Mouse (Mus musculus): ENCODE measurements around the gene Eif4g3. TPM values are rescaled to one million over a fixed set of nuclear protein-coding genes. Genes with fewer than 3 reads are reported as not detected.
"Not testable (repeated sequence)": the region's sequence is repeated elsewhere in the genome, so short reads cannot be mapped to it uniquely, and the experiment has no call there.

Eif4g3 gene
- total RNA-seq, 1 experiment from 2014 or later = 41.2 TPM

DNA sequence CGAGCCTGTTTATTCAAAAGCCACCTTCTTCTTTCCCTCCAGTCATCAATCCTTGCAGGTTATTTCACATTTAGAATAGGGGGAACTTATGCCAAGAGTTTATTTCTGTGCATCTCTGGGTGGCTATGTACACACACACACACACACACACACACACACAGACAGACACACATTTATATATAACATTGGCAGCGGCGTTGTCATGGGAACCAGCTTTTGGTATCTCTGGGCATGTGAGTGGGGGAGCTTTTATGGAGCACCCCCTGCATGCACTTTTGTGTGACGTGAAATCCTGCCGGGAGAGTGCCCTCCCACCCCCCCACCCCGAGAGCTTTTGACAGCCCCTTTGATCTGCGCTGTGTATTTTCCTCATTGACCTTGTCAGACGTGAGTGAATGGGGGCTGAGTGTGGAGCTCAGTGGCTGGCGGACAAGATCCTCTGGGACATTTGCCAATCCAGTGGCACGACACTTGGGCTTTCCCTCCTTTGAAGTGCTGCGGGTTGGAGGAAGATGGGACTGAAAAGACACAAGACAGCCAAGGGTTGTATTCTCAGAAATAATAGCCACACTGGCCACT is 13.7 kb upstream of the Eif4g3 start:
- not testable (repeated sequence) for ATAC-seq (replicated peaks in 1 of 2; ENCODE audit: insufficient read depth in 1 of 2, low FRiP score in 2 of 2, low TSS enrichment in 1 of 2, low read depth in 1 of 2, poor library complexity in 2 of 2, severe bottlenecking in 2 of 2)

DNA sequence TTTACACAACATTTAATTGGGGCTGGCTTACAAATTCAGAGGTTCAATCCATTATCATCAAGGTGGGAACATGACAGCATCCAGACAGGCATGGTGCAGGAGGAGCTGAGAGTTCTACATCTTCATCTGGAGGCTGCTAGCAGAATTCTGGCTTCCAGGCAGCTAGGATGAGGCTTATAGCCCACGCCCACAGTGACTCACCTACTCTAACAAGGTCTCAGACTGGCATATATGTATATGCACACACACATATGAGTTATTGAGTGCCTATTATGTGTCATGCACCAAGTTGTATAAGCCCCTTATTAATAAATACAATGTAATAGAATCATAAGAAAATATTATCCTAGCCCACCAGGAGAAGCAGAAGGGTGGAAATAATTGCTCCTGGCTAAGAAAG is 10.0 kb upstream of the Eif4g3 start:
- no peak for ATAC-seq (replicated peaks in 1 of 2; ENCODE audit: insufficient read depth in 1 of 2, low FRiP score in 2 of 2, low TSS enrichment in 1 of 2, low read depth in 1 of 2, poor library complexity in 2 of 2, severe bottlenecking in 2 of 2)

- ATAC-seq (replicated peaks in 1 of 2; ENCODE audit: insufficient read depth in 1 of 2, low FRiP score in 2 of 2, low TSS enrichment in 1 of 2, low read depth in 1 of 2, poor library complexity in 2 of 2, severe bottlenecking in 2 of 2) = no peak
Measured at GRCm38 (mm10) chr4:137984212-137984611, 8.6 kb upstream of the Eif4g3 start.

DNA sequence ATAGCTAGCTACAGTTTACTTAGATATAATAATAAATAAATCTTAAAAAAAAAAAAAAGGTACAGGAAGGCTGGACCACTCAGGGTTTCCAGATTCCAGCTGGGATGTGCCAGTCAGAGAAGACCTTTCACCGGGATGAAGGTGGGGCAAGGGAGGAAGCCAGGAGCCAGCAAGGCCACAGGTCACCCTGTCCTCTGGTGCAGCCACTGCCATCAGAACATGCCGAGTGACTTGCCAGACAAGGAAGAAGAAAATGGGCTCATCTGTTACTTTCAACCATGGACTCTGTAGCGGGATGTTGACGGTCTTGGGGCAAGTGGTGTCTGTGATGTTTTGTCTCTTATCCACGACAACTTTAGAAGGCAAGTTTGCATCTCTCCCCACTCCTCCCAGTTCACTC is 8.1 kb upstream of the Eif4g3 start:
- ATAC-seq (replicated peaks in 1 of 2; ENCODE audit: insufficient read depth in 1 of 2, low FRiP score in 2 of 2, low TSS enrichment in 1 of 2, low read depth in 1 of 2, poor library complexity in 2 of 2, severe bottlenecking in 2 of 2) = no peak

DNA sequence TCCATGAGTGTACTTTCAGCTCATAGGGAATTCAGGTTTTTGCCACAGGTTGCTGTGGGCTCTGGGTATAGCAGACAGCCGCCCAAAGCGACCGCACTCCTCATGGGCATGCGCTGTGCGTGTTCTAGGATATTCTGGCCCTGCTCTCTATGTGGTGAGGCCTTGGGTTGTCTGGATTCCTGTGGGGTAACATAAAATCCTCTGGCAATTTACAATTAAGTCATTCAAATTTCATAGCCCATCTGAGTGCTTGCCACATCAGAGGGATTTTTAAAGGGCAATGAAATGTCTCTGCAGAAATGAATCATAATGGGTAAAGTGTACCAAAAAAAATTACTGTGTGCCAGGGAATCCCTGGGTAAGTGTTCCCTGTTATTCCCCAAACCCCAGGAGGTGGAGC is 3.4 kb upstream of the Eif4g3 start:
- ATAC-seq (replicated peaks in 1 of 2; ENCODE audit: insufficient read depth in 1 of 2, low FRiP score in 2 of 2, low TSS enrichment in 1 of 2, low read depth in 1 of 2, poor library complexity in 2 of 2, severe bottlenecking in 2 of 2) = no peak

DNA sequence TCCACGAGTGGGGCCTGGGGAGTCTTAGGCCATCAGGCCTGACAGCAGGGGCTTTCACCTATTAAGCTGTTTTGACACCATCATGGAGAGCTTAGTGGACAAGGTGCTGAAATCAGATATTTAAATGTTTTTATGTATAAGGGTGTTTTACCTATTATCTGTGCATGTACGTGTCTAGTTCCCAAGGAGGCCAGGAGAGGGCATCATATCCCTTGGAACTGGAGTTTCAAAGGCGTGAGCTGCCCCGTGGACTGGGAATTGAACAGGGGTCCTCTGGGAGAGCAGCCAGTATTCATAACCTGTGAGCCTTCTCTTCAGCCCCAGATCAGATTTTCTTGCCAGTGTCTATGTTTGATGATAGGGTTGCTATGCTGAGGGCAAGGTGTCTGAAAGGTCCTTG is 2.4 kb upstream of the Eif4g3 start:
- no peak for ATAC-seq (replicated peaks in 1 of 2; ENCODE audit: insufficient read depth in 1 of 2, low FRiP score in 2 of 2, low TSS enrichment in 1 of 2, low read depth in 1 of 2, poor library complexity in 2 of 2, severe bottlenecking in 2 of 2)

- ATAC-seq (replicated peaks in 1 of 2; ENCODE audit: insufficient read depth in 1 of 2, low FRiP score in 2 of 2, low TSS enrichment in 1 of 2, low read depth in 1 of 2, poor library complexity in 2 of 2, severe bottlenecking in 2 of 2) = no peak
Measured at GRCm38 (mm10) chr4:137991240-137991639, 1.6 kb upstream of the Eif4g3 start.

DNA sequence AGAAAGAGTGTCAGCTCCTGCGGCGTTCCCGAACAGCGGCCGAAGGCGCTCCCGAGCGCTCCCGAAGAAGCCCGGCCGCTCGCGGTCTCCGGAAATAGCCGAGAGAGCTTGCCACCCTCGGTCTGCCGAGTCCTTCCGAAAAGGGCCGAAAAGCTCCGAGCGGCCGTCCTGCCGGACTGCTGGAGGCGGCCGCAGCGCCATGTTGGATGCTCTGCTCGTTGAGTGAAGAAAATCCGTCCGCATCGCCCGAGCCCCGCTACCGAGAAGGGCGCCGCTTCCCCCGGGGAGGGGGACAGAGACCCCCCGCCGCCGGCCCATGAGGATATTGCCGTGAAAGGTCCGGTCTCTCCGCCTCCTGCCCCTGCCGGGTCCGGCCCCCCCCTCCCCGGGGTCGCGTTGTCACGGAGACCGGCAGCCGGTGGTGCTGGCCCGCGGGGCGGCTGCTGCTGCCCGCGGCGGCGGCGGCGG is 503 bp downstream of the Eif4g3 start:
- ATAC-seq (replicated peaks in 1 of 2; ENCODE audit: insufficient read depth in 1 of 2, low FRiP score in 2 of 2, low TSS enrichment in 1 of 2, low read depth in 1 of 2, poor library complexity in 2 of 2, severe bottlenecking in 2 of 2) = peak; percentile 90

DNA sequence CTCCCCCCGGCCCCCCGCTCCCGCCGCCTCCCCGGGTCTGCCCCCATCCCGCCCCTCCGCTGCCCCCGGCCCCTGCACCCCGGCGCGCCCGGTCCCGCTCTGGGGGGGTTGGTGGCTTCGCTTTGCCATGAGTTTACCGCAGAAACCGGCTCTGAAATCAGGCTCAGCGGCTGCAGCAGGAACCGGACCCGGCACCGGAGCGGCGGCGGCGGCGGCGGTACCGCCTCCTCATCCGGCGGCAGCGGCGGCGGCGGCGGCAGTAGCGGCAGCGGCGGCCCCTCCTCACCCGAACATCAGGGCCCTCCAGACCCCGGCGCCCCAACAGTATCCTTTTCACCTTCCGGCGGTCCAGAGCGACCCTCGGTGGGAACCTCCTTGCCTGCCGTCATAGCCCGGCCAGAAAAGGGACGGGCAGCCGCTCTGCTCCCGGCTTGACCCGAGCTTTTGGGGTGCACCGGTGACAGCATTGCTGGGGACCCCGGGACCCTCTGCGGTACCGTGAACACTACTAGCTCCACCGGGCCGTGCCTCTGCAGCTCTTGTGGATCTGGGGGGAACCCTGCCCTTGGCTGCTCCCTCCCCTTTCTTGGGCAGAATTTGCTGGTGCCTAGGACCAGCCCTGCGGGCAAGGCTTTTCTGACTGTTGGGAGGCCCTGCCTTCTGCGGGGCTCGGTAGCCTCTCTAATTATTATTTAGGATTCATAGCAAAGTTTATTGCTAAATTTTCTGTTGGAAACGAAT is 1.2 kb downstream of the Eif4g3 start:
- no peak for ATAC-seq (replicated peaks in 1 of 2; ENCODE audit: insufficient read depth in 1 of 2, low FRiP score in 2 of 2, low TSS enrichment in 1 of 2, low read depth in 1 of 2, poor library complexity in 2 of 2, severe bottlenecking in 2 of 2)

- ATAC-seq (replicated peaks in 1 of 2; ENCODE audit: insufficient read depth in 1 of 2, low FRiP score in 2 of 2, low TSS enrichment in 1 of 2, low read depth in 1 of 2, poor library complexity in 2 of 2, severe bottlenecking in 2 of 2) = peak; percentile 24 to 54; a peak in 1 of 4 replicates
Measured at GRCm38 (mm10) chr4:137994562-137995336, 1.9 kb downstream of the Eif4g3 start.

DNA sequence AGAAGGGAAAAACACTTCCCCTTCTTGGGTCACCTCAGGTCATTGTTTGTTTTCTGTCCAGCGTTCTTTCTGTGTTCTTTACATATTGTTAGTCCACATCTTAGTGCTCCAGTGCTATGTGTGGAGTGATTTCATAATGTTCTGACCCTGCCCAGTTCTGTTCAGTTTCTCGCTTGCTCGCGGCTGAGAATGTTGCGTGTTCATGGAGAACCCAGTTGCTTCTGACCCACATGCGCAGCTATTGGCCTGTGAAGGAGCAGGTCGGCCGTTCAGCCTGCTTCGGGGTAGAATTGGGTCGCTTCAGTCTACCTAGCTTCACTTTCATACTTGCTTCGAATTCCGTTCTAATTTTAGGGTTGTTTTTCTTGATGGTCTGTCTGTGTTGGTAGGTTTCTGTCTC is 2.6 kb downstream of the Eif4g3 start:
- ATAC-seq (replicated peaks in 1 of 2; ENCODE audit: insufficient read depth in 1 of 2, low FRiP score in 2 of 2, low TSS enrichment in 1 of 2, low read depth in 1 of 2, poor library complexity in 2 of 2, severe bottlenecking in 2 of 2) = no peak

DNA sequence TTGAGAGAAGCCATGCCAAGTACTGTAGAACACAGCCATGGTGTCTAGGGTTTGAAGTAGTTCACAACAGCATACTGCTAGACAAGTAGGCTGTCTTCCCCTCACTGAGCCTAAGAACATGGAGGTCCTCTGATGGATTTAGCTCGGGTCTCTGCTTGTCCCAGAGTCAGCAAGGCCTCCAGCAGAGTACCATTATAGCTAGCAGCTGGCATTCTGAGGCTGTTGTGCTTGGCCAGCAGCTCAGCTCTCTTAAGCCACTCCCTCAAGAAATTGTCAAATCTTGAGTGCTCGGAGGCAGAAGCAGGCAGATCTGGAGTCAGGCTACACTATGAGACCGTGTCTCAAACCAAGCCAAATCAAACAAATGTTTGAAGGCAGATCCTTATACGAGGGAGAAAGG is 5.4 kb downstream of the Eif4g3 start:
- no peak for ATAC-seq (replicated peaks in 1 of 2; ENCODE audit: insufficient read depth in 1 of 2, low FRiP score in 2 of 2, low TSS enrichment in 1 of 2, low read depth in 1 of 2, poor library complexity in 2 of 2, severe bottlenecking in 2 of 2)

DNA sequence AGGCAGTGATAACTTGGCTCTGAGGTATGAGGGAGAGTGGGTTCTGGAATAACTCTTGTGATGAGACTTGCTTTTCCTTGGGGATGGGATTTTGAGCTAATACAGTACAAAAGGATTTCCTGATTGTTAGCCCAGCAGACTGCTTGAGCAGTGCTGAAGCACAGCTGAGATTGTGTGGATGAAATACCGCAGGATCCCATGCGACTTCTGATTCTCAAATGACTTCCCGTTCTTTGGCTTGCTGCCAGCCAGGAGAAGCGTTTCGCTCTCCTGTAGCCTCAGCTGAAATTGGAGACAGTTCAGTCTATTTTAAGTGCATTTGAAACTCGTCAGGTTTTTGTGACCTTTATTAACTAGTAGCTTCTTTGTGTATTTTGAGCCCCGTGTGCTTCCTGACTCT is 7.9 kb downstream of the Eif4g3 start:
- ATAC-seq (replicated peaks in 1 of 2; ENCODE audit: insufficient read depth in 1 of 2, low FRiP score in 2 of 2, low TSS enrichment in 1 of 2, low read depth in 1 of 2, poor library complexity in 2 of 2, severe bottlenecking in 2 of 2) = no peak

DNA sequence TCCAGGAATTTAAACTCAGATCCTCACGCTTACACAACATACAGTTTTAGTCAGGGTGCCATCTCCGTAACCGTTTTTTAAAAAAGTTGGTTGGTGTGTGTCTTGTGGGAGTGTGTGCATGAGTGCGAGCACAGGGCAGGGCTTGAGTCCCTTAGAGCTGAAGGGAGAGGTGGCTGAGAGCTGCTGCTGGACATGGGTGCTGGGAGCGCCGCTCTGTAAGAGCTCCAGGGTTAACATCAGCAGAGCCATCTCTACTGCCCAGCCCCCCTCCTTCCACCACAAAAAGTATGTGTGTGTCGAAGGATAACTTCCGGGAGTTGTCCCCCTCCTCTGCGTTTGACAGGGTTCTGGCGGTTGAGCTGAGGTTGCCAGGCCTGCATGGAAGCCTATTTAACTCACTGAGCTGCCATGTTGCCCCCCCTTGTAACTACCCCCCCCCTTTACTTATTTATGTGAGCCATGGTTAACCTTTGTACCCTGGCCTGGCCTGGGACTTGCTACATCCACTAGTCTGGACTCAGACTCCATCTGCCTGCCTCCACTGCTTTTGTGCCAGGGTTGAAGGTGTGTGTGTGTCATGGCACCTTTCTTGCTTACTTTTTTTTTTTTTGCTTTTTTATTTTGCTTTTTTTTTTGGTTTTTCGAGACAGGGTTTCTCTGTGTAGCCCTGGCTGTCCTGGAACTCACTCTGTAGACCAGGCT is 11.2 kb downstream of the Eif4g3 start:
- ATAC-seq (replicated peaks in 1 of 2; ENCODE audit: insufficient read depth in 1 of 2, low FRiP score in 2 of 2, low TSS enrichment in 1 of 2, low read depth in 1 of 2, poor library complexity in 2 of 2, severe bottlenecking in 2 of 2) = no peak

GRCm38 (mm10) chr4:138005781-138006180 is 13.0 kb downstream of the Eif4g3 start:
- no peak for ATAC-seq (replicated peaks in 1 of 2; ENCODE audit: insufficient read depth in 1 of 2, low FRiP score in 2 of 2, low TSS enrichment in 1 of 2, low read depth in 1 of 2, poor library complexity in 2 of 2, severe bottlenecking in 2 of 2)

DNA sequence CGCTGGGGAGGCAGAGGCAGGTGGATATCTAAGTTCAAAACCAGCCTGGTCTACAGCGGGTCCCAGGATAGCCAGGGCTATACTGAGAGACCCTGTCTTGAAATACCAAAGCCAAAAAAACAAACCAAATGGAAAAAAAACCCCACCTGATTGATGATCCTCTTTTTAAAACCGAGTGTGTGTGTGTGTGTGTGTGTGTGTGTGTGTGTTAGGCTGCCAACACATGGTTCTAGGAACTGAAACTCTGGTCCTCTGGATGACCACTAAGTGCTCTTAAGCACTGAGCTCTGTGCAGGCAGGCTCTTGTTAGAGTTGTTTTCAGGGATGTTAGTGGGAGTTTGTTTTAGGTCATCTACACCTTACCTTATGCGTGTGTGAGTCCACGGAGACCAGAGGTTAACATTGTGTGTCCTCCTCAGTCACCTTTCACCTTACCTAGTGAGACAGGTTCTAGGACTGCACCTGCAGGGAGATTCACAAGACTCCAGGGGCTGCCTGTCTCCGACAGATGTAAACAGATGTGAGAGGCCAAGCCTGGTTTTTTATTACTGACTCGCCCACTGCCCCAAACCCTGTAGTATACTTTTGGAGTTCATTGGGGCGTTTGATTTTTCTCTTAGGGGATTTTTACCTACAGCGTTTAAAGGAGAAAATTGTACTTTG is 14.3 kb downstream of the Eif4g3 start:
- no peak for ATAC-seq (replicated peaks in 1 of 2; ENCODE audit: insufficient read depth in 1 of 2, low FRiP score in 2 of 2, low TSS enrichment in 1 of 2, low read depth in 1 of 2, poor library complexity in 2 of 2, severe bottlenecking in 2 of 2)

DNA sequence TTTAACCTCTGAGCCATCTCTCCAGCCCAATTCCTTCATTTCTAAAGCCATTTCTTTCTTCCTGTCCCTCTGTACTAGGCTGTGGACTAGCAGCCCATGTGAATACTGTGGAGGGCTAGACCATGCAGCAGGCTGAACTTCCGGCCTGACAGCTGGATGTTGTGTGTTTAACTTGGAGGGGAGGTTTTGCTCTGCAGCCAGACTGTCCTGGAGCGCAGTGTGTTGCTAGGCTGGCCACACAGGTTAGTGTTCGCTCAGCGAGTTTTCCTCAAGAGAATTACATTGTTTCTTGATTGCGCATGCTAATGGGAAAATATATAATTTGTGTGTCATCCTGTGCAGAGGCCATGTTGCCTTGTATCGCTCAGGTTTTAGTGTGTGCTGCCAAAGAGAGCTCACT is 15.8 kb downstream of the Eif4g3 start:
- no peak for ATAC-seq (replicated peaks in 1 of 2; ENCODE audit: insufficient read depth in 1 of 2, low FRiP score in 2 of 2, low TSS enrichment in 1 of 2, low read depth in 1 of 2, poor library complexity in 2 of 2, severe bottlenecking in 2 of 2)

Measured in hematopoietic stem cell, adult 5-6 weeks (primary cell).